Mouse (Mus musculus) heart, embryonic 11.5 days (tissue): ENCODE measurements around the gene Gm49673. TPM values are rescaled to one million over a fixed set of nuclear protein-coding genes. Genes with fewer than 3 reads are reported as not detected.
"Not testable (repeated sequence)": the region's sequence is repeated elsewhere in the genome, so short reads cannot be mapped to it uniquely, and the experiment has no call there.

ENCODE experiments used
- ATAC-seq: fragments of 200-750 bp; cut with Nextera tagmentation; replicated peaks from 2 replicates; pipeline ENCODE4 v1.8.0; 2017; ENCODE audit warnings: moderate library complexity; ENCODE audit not compliant: insufficient number of reproducible peaks, low FRiP score, low TSS enrichment
- H3K27ac ChIP-seq: fragments of 300-500 bp; sonication (generic); 2 replicates; pipeline ENCODE4 v1.5.1; 2014; ENCODE audit warnings: mild to moderate bottlenecking, low read depth, low read length
- H3K27me3 ChIP-seq: fragments of 300-500 bp; sonication (generic); 2 replicates; pipeline ENCODE4 v1.6.1; 2014; ENCODE audit warnings: mild to moderate bottlenecking, low read length, mixed read lengths; ENCODE audit not compliant: control insufficient read depth, insufficient read depth
- H3K36me3 ChIP-seq: fragments of 300-500 bp; sonication (generic); 2 replicates; pipeline ENCODE4 v1.6.1; 2014; ENCODE audit warnings: mild to moderate bottlenecking, low read length, moderate library complexity, mixed read lengths; ENCODE audit not compliant: control insufficient read depth, insufficient read depth
- H3K4me1 ChIP-seq: fragments of 300-500 bp; sonication (generic); 2 replicates; pipeline ENCODE4 v1.6.1; 2014; ENCODE audit warnings: low read length; ENCODE audit not compliant: control insufficient read depth, insufficient read depth
- H3K4me2 ChIP-seq: fragments of 300-500 bp; sonication (generic); 2 replicates; pipeline ENCODE4 v1.6.1; 2014; ENCODE audit warnings: mild to moderate bottlenecking, moderate library complexity
- H3K4me3 ChIP-seq: fragments of 300-500 bp; sonication (generic); 2 replicates; pipeline ENCODE4 v1.5.1; 2014; ENCODE audit warnings: low read depth, low read length
- H3K9ac ChIP-seq: fragments of 300-500 bp; sonication (generic); 2 replicates; pipeline ENCODE4 v1.6.1; 2014; ENCODE audit warnings: mild to moderate bottlenecking, low read depth, low read length, moderate library complexity
- H3K9me3 ChIP-seq: fragments of 300-500 bp; sonication (generic); replicated peaks from 2 replicates; pipeline ENCODE4 v1.6.1; 2016; ENCODE audit warnings: low read length; ENCODE audit not compliant: control insufficient read depth
- WGBS: fragments of 180-500 bp; shearing (Covaris S2); extraction: QIAGEN DNeasy Blood & Tissue Kit; methylation state at CpG from one replicate; pipeline ENCODE4 v1.1.7; 2014; ENCODE audit not compliant: insufficient replicate concordance; 5-methylcytosine and 5-hydroxymethylcytosine counted together
- polyA plus RNA-seq: library from polyadenylated mRNA; unstranded; fragments of >200 nt; fragmentation: Nextera tagmentation; extraction: Ambion mirVana; gene quantifications from 2 replicates; pipeline ENCODE4 v1.2.1, GENCODE M21; 2014

Gm49673 gene
- polyA plus RNA-seq, 1 experiment from 2014 or later = not detected

DNA sequence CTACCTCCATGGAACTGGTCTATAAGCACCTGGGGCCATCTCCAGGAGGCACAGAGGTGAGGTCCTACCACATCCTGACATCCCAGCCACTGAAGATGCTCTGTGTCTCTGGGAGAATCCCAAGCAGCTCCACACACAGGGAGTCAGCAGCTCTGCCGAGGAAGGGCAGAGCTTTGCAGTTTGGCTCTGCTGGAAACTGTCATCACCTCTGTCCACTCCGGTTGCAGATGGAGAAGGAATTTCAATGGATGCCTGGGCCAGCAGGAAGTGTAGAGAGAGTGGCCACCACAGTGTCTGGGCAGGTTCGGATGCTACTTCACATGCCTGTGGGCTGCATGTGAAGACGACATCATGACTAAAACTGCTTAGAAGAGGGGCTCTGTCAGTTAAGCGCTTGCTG lies 106.4 kb downstream of the Gm49673 start:
- not testable (repeated sequence) for ATAC-seq, H3K27ac ChIP-seq, H3K36me3 ChIP-seq, H3K4me1 ChIP-seq, H3K9me3 ChIP-seq, H3K4me2 ChIP-seq, H3K9ac ChIP-seq, H3K27me3 ChIP-seq, H3K4me3 ChIP-seq
- WGBS = no CpG with 5 or more reads among the region's 5 CpGs

GRCm38 (mm10) chr17:8039916-8040635 lies 107.5 kb downstream of the Gm49673 start:
- not testable (repeated sequence) for H3K9ac ChIP-seq, H3K27ac ChIP-seq, ATAC-seq, H3K9me3 ChIP-seq, H3K4me1 ChIP-seq, H3K27me3 ChIP-seq, H3K4me2 ChIP-seq, H3K4me3 ChIP-seq, H3K36me3 ChIP-seq
- no CpG with 5 or more reads among the region's 12 CpGs for WGBS

DNA sequence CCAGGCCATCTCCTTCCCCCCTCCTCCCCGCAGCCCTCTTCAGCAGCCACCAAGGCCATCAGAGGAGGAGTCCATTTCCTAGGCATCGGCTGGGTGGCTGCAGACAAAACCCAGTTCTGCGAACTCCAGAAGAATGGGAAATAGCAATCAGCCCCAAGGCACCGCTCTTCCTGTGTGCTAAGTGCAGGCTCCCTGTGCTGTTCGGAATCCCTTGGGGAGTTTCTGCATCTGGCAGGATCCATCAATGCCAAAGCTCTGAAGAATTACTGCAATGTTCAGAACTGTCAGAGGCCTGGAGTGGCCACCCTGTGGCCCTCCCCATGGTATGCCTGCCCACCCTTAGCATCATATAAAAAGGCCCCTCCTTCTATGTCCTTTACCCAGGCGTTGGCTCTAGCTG lies 110.6 kb downstream of the Gm49673 start:
- not testable (repeated sequence) for H3K36me3 ChIP-seq, H3K27me3 ChIP-seq, ATAC-seq, H3K4me1 ChIP-seq, H3K9me3 ChIP-seq, H3K27ac ChIP-seq, H3K4me3 ChIP-seq, H3K4me2 ChIP-seq, H3K9ac ChIP-seq
- WGBS = 57% methylated on average over 4 of the region's 6 CpGs

Other genes starting within 250 kb of the Gm49673 start
- 0.09 and 0.24 TPM in 2 replicates for gene Tagap, start 221.8 kb downstream of the Gm49673 start, polyA plus RNA-seq
- 51.7 and 60.0 TPM in 2 replicates for gene Rsph3a, start 202.2 kb downstream of the Gm49673 start, polyA plus RNA-seq
- 28.3 and 30.0 TPM in 2 replicates for gene Rnaset2a, start 309 bp upstream of the Gm49673 start, polyA plus RNA-seq
- gene Fgfr1op, start 17.7 kb upstream of the Gm49673 start, polyA plus RNA-seq = 24.9 and 28.9 TPM in 2 replicates
- gene Ccr6, start 88.3 kb upstream of the Gm49673 start, polyA plus RNA-seq = not detected in 2 replicates
- 152 and 153 TPM in 2 replicates for gene Mpc1, start 135.1 kb upstream of the Gm49673 start, polyA plus RNA-seq
- 66.9 and 71.5 TPM in 2 replicates for gene Sft2d1, start 163.3 kb upstream of the Gm49673 start, polyA plus RNA-seq
- gene Prr18, start 189.7 kb upstream of the Gm49673 start, polyA plus RNA-seq = 0.39 TPM in 1 of 2 replicates, not detected in the other
- 0.73 and 0.79 TPM in 2 replicates for gene T2, start 208.2 kb upstream of the Gm49673 start, polyA plus RNA-seq